Mouse (Mus musculus) hindbrain, embryonic 12.5 days (tissue): Measurements from ENCODE around the gene Clic3. TPM values are rescaled to one million over a fixed set of nuclear protein-coding genes. Genes with fewer than 3 reads are reported as not detected.

Source experiments
- ATAC-seq: fragments of 200-750 bp; cut with Nextera tagmentation; 2 replicates; pipeline ENCODE4 v1.8.0; 2017; ENCODE audit warnings: moderate TSS enrichment; ENCODE audit not compliant: low FRiP score
- H3K27ac ChIP-seq: fragments of 300-500 bp; sonication (generic); 2 replicates; pipeline ENCODE4 v1.5.1; 2016; ENCODE audit warnings: mild to moderate bottlenecking
- H3K27me3 ChIP-seq: fragments of 300-500 bp; sonication (generic); 2 replicates; pipeline ENCODE4 v1.6.1; 2016; ENCODE audit warnings: mild to moderate bottlenecking
- H3K36me3 ChIP-seq: fragments of 300-500 bp; sonication (generic); 2 replicates; pipeline ENCODE4 v1.6.1; 2016; ENCODE audit warnings: mild to moderate bottlenecking
- H3K4me1 ChIP-seq: fragments of 300-500 bp; sonication (generic); 2 replicates; pipeline ENCODE4 v1.6.1; 2016
- H3K4me2 ChIP-seq: fragments of 300-500 bp; sonication (generic); replicated peaks from 2 replicates; pipeline ENCODE4 v1.6.1; 2016; ENCODE audit warnings: mild to moderate bottlenecking
- H3K4me3 ChIP-seq: fragments of 300-500 bp; sonication (generic); 2 replicates; pipeline ENCODE4 v1.5.1; 2016; ENCODE audit warnings: mild to moderate bottlenecking
- H3K9ac ChIP-seq: fragments of 300-500 bp; sonication (generic); 2 replicates; pipeline ENCODE4 v1.6.1; 2016; ENCODE audit warnings: mild to moderate bottlenecking, moderate library complexity
- H3K9me3 ChIP-seq: fragments of 300-500 bp; sonication (generic); replicated peaks from 2 replicates; pipeline ENCODE4 v1.6.1; 2016; ENCODE audit warnings: mild to moderate bottlenecking
- WGBS: fragments of 180-500 bp; shearing (Covaris S2); methylation state at CpG from one replicate; pipeline ENCODE4 v1.1.7; 2016; 5-methylcytosine and 5-hydroxymethylcytosine counted together
- polyA plus RNA-seq: library from polyadenylated mRNA; unstranded; fragments of >200 nt; fragmentation: Nextera tagmentation; extraction: Ambion mirVana; gene quantifications from 2 replicates; pipeline ENCODE4 v1.2.1, GENCODE M21; 2016

The Clic3 gene
- polyA plus RNA-seq, 1 experiment from 2014 or later: 2.4 TPM

- Histone ChIP-seq H3K27me3 (peaks cover 45% of the 10 kb centered on the region), H3K9me3 (no peaks in the 10 kb centered on the region), H3K4me3 (peak overlapping the region; percentile 63), H3K4me2 (peak overlapping the region; percentile 80), H3K36me3 (peaks cover 9% of the 10 kb centered on the region; the same call in 1 of the 2 replicates), H3K4me1 (peaks cover 31% of the 10 kb centered on the region), H3K27ac (no peak overlapping the region), H3K9ac (peak overlapping the region; percentile 86)
- no peak for ATAC-seq
- 75% methylated on average over 5 of the region's 5 CpGs for WGBS
Measured at GRCm38 (mm10) chr2:25429435-25430180, 27.0 kb upstream of the Clic3 start.

DNA sequence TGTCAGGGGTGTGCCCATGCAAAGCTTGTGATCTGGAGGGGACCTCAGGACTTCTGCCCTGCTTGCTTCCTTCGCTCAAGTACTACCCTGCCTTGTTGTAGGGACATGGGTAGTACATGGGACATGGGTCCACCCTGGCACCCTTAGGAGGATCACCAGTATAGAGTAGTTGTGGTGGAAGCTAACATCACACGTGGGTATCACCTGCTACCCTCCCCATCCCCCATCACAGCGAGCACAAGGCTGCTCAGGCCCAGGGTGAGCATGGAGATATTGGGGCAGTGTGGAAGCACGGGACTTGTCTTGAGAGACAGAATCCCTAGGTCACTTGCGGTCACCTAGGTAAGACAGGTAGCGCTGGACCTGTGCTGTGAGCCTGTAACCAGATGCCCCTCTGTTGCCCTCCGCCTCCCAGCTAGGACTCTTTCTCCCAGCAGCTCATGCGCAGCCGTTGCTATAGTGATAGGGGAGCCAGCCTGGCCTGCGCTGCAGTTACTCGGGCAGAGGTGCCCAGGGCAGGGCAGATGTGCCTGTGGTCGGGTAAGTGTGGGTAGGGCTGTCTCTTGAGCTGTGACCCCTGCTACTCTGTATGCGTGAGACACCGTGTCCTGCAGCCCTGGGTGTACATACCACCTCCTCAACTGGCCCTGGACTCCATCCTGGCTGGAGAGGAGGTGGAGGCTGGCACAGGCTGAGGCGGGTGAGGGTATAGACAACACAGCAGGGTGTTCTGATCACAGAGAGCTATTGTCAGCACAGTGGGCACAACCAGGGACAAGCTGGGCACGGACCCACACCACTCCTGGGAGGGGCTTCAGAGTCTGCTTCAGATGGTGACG is 26.0 kb upstream of the Clic3 start:
- peaks cover 35% of the 10 kb centered on the region for H3K27me3 ChIP-seq
- peaks cover 31% of the 10 kb centered on the region for H3K4me1 ChIP-seq
- peaks cover 17% of the 10 kb centered on the region for H3K36me3 ChIP-seq
- 56% methylated on average over 17 of the region's 17 CpGs for WGBS
- H3K9ac ChIP-seq: no peak overlapping the region
- H3K4me2 ChIP-seq: peak overlapping the region; percentile 80
- H3K4me3 ChIP-seq: no peak overlapping the region; the same call in 1 of the 2 replicates
- ATAC-seq: peak; percentile 7; the same call in 1 of the 2 replicates
- no peaks in the 10 kb centered on the region for H3K9me3 ChIP-seq
- no peak overlapping the region for H3K27ac ChIP-seq

GRCm38 (mm10) chr2:25431308-25431855 is 25.3 kb upstream of the Clic3 start:
- H3K4me1 ChIP-seq: peaks cover 31% of the 10 kb centered on the region
- H3K4me3 ChIP-seq: no peak overlapping the region; the same call in 1 of the 2 replicates
- no peaks in the 10 kb centered on the region for H3K9me3 ChIP-seq
- H3K36me3 ChIP-seq: peaks cover 25% of the 10 kb centered on the region
- H3K27ac ChIP-seq: no peak overlapping the region
- peaks cover 28% of the 10 kb centered on the region for H3K27me3 ChIP-seq
- WGBS: 41% methylated on average over 6 of the region's 6 CpGs
- no peak for ATAC-seq
- no peak overlapping the region for H3K4me2 ChIP-seq
- H3K9ac ChIP-seq: no peak overlapping the region

- H3K4me1 ChIP-seq: peaks cover 31% of the 10 kb centered on the region
- no peak overlapping the region for H3K4me3 ChIP-seq
- H3K9ac ChIP-seq: no peak overlapping the region
- H3K36me3 ChIP-seq: peaks cover 34% of the 10 kb centered on the region
- peaks cover 24% of the 10 kb centered on the region for H3K27me3 ChIP-seq
- ATAC-seq: no peak
- WGBS: 79% methylated on average over 11 of the region's 11 CpGs
- H3K27ac ChIP-seq: no peak overlapping the region
- no peaks in the 10 kb centered on the region for H3K9me3 ChIP-seq
- no peak overlapping the region for H3K4me2 ChIP-seq
Measured at GRCm38 (mm10) chr2:25432326-25433098, 24.1 kb upstream of the Clic3 start.

- Histone ChIP-seq H3K4me3 (no peak overlapping the region), H3K27ac (no peak overlapping the region), H3K9me3 (no peaks in the 10 kb centered on the region), H3K36me3 (peaks cover 40% of the 10 kb centered on the region), H3K4me1 (peaks cover 31% of the 10 kb centered on the region), H3K4me2 (no peak overlapping the region), H3K9ac (no peak overlapping the region), H3K27me3 (peaks cover 24% of the 10 kb centered on the region)
- WGBS: 90% methylated on average over 17 of the region's 17 CpGs
- no peak for ATAC-seq
Measured at GRCm38 (mm10) chr2:25433101-25433500, 23.5 kb upstream of the Clic3 start.

GRCm38 (mm10) chr2:25434292-25434691 is 22.3 kb upstream of the Clic3 start:
- H3K27ac ChIP-seq: no peak overlapping the region
- 90% methylated on average over 8 of the region's 8 CpGs for WGBS
- no peak for ATAC-seq
- H3K27me3 ChIP-seq: peaks cover 22% of the 10 kb centered on the region
- H3K36me3 ChIP-seq: peaks cover 52% of the 10 kb centered on the region
- H3K4me3 ChIP-seq: no peak overlapping the region
- H3K9ac ChIP-seq: no peak overlapping the region
- H3K4me2 ChIP-seq: no peak overlapping the region
- no peaks in the 10 kb centered on the region for H3K9me3 ChIP-seq
- peaks cover 24% of the 10 kb centered on the region for H3K4me1 ChIP-seq

DNA sequence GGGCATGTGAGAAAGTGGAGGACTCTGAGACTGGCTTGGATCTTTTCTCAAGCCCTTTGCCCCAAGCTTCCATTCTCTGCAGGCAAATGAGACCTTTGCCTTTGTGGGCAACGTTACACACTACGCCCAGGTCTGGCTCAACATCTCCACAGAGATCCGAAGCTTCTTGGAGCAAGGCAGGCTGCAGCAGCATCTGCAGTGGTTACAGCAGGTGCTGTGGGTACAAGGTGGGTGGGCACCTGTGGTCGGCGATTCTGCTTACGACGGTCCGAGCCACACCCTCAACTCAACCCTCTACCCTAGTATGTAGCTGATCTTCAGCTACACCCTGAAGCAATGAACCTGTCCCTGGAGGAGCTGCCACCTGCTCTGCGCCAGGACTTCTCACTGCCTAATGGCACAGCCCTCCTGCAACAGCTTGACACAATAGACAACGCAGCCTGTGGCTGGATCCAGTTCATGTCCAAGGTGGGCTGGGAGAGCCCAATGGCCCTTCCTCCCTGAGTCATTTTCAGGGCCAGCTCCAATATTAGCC is 20.3 kb upstream of the Clic3 start:
- Histone ChIP-seq H3K27me3 (peaks cover 8% of the 10 kb centered on the region), H3K9me3 (no peaks in the 10 kb centered on the region), H3K4me3 (no peak overlapping the region), H3K4me2 (no peak overlapping the region), H3K4me1 (peaks cover 3% of the 10 kb centered on the region), H3K27ac (no peak overlapping the region), H3K9ac (no peak overlapping the region), H3K36me3 (peaks cover 64% of the 10 kb centered on the region)
- ATAC-seq: no peak
- 91% methylated on average over 10 of the region's 10 CpGs for WGBS

- WGBS: 91% methylated on average over 20 of the region's 20 CpGs
- no peak for ATAC-seq
Measured at GRCm38 (mm10) chr2:25441067-25441466, 15.6 kb upstream of the Clic3 start.

DNA sequence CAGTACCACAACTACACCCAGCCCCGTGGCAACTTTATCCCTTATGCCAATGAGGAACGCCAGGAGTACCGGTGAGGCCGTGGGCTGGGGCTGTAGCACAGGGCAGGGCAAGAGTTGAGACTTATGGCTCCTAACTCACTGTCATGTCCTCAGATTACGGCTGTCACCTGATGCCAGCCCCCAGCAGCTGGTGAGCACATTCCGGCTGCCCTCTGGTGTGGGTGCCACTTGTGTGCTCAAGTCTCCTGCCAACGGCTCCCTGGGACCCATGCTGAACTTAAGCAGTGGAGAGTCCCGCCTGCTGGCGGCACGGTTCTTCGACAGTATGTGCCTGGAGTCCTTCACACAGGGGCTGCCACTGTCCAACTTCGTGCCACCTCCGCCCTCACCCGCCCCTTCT is 14.0 kb upstream of the Clic3 start:
- Histone ChIP-seq H3K9ac (no peak overlapping the region), H3K36me3 (peaks cover 87% of the 10 kb centered on the region), H3K27me3 (no peaks in the 10 kb centered on the region), H3K4me2 (no peak overlapping the region), H3K9me3 (no peaks in the 10 kb centered on the region), H3K4me1 (no peaks in the 10 kb centered on the region), H3K4me3 (no peak overlapping the region), H3K27ac (no peak overlapping the region)
- no peak for ATAC-seq
- WGBS: 89% methylated on average over 14 of the region's 14 CpGs

More at GRCm38 (mm10) chr2:25441067-25441466, 15.6 kb upstream of the Clic3 start:
- Histone ChIP-seq H3K9me3 (no peaks in the 10 kb centered on the region), H3K27ac (no peak overlapping the region), H3K36me3 (peaks cover 86% of the 10 kb centered on the region), H3K27me3 (no peaks in the 10 kb centered on the region), H3K4me1 (no peaks in the 10 kb centered on the region), H3K4me2 (no peak overlapping the region), H3K4me3 (no peak overlapping the region), H3K9ac (no peak overlapping the region)

DNA sequence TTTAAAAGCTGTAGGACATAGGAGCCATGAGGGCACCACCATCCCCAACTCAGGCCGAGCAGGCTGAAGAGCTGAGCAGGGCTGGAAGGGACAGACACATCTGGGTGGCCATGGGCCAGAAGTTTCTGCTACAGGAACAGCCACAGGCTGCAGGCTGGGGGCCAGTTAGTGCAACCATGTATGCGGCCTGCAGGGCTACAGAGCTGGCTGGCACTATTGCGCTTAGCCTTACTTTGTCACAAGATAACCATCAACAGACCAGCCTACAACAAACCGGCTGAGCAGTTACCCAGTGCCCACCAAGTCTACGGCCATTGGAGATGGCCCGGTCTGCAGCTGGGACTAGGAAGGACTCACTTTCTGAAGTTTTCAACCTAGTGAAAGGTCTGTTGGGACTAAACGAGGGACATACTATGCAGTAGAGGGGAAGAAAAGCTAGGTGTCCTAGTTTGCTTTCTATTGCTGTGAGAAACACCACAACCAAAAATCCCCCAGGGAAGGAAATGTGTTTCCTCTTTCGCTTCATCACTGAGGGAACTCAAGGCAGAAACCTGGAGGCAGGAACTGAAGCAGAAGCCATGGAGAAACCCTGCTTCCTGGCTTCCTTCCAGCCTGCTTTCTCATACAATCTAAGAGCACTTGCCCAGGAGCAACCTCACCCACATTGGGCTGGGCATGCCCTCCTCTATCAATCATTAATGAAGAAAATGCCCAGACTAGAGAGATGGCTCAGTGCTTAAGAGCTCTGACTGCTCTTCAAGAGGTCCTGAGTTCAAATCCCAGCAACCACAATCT is 5.6 kb upstream of the Clic3 start:
- WGBS: 87% methylated on average over 8 of the region's 8 CpGs
- Histone ChIP-seq H3K36me3 (peaks cover 20% of the 10 kb centered on the region), H3K4me1 (no peaks in the 10 kb centered on the region), H3K9ac (no peak overlapping the region), H3K4me2 (no peak overlapping the region), H3K27ac (no peak overlapping the region), H3K4me3 (no peak overlapping the region), H3K9me3 (no peaks in the 10 kb centered on the region), H3K27me3 (no peaks in the 10 kb centered on the region)
- ATAC-seq: no peak

DNA sequence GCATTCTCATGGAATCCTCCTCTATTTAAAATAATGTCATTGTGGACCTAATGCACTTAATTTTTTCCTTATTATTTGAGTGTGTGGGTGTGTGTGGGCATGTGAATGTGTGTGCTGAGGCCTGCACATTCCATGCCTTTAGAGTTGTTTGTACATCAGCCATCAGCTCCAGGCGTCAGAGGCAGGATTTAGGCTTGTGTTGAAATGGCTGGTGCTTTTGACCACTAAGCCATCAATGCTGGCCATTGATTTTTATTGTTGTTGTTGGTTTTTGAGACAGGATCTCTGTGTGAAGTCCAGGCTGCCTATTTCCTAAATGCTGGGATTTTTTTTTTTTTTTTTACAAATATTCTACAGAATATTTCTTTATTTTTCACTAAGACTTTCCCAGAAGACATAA is 3.7 kb upstream of the Clic3 start:
- 51% methylated on average over 1 of the region's 1 CpGs for WGBS
- no peaks in the 10 kb centered on the region for H3K9me3 ChIP-seq
- no peak overlapping the region for H3K4me2 ChIP-seq
- H3K4me1 ChIP-seq: no peaks in the 10 kb centered on the region
- no peak overlapping the region for H3K9ac ChIP-seq
- peaks cover 7% of the 10 kb centered on the region; the same call in 1 of the 2 replicates for H3K36me3 ChIP-seq
- no peak for ATAC-seq
- H3K27me3 ChIP-seq: no peaks in the 10 kb centered on the region
- H3K4me3 ChIP-seq: no peak overlapping the region
- no peak overlapping the region for H3K27ac ChIP-seq
